Mouse (Mus musculus): ENCODE measurements around the gene Defb33. TPM values are rescaled to one million over a fixed set of nuclear protein-coding genes. Genes with fewer than 3 reads are reported as not detected.

Defb33 gene
- not detected in 2 replicates for polyA plus RNA-seq (2015; fragmentation: Nextera tagmentation; extraction: Ambion mirVana)

DNA sequence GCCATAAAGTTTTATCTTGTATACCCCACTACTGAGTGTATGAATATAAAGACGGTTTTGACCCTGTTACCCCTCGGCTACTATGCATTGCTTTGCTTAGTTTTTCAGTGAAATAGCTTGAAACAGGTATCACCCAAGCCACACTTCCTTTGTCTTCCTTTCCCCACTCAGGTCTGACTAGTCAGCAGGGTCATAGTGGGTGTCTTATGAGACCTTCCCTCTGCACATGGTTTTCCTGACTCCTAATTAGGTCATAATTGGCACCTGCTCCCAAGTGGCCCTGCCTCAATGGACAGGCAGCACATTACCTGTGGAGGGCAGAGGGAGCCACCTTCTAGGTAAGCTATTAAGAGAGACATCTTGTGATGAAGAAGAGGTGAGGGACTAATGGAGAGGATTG is at the start of gene Defb33:
Defb33 (plus strand) TSS at position 301 of the 400 bp plus-strand sequence.
- H3K9ac ChIP-seq: no peak within 1 kb of the TSS
- H3K36me3 ChIP-seq: no peaks in the 10 kb centered on the region
- H3K27ac ChIP-seq: no peak within 1 kb of the TSS
- ATAC-seq: no peak
- no peaks in the 10 kb centered on the region for H3K4me1 ChIP-seq (replicated peaks)
- no peaks in the 10 kb centered on the region for H3K27me3 ChIP-seq (replicated peaks)
- 87% methylated on average over 2 of the region's 2 CpGs for WGBS
- H3K4me3 ChIP-seq (replicated peaks): no peak within 1 kb of the TSS
- peaks cover 3% of the 10 kb centered on the region; the same call in 1 of the 2 replicates for H3K9me3 ChIP-seq
- no peak within 1 kb of the TSS for H3K4me2 ChIP-seq (replicated peaks)

GRCm38 (mm10) chr8:20874608-20875007 is 17.9 kb upstream of the Defb33 start:
- H3K4me1 ChIP-seq (replicated peaks): no peaks in the 10 kb centered on the region
- no peak overlapping the region for H3K9ac ChIP-seq
- ATAC-seq: no peak
- no peaks in the 10 kb centered on the region for H3K9me3 ChIP-seq
- H3K27me3 ChIP-seq (replicated peaks): no peaks in the 10 kb centered on the region
- 41% methylated on average over 6 of the region's 6 CpGs for WGBS
- no peak overlapping the region for H3K4me2 ChIP-seq (replicated peaks)
- no peak overlapping the region for H3K4me3 ChIP-seq (replicated peaks)
- H3K36me3 ChIP-seq: no peaks in the 10 kb centered on the region
- no peak overlapping the region for H3K27ac ChIP-seq

GRCm38 (mm10) chr8:20902527-20902926 is 10.1 kb downstream of the Defb33 start, which contains the start of gene Gm15056:
Gene Gm15056 (minus strand): TSS chr8:20902627.
- H3K27me3 ChIP-seq (replicated peaks): no peaks in the 10 kb centered on the region
- no peaks in the 10 kb centered on the region for H3K36me3 ChIP-seq
- no peaks in the 10 kb centered on the region for H3K9me3 ChIP-seq
- ATAC-seq: no peak
- no peak within 1 kb of the TSS for H3K4me3 ChIP-seq (replicated peaks)
- H3K4me2 ChIP-seq (replicated peaks): no peak within 1 kb of the TSS
- WGBS: 37% methylated on average over 2 of the region's 2 CpGs
- H3K9ac ChIP-seq: no peak within 1 kb of the TSS
- no peaks in the 10 kb centered on the region for H3K4me1 ChIP-seq (replicated peaks)
- no peak within 1 kb of the TSS for H3K27ac ChIP-seq

DNA sequence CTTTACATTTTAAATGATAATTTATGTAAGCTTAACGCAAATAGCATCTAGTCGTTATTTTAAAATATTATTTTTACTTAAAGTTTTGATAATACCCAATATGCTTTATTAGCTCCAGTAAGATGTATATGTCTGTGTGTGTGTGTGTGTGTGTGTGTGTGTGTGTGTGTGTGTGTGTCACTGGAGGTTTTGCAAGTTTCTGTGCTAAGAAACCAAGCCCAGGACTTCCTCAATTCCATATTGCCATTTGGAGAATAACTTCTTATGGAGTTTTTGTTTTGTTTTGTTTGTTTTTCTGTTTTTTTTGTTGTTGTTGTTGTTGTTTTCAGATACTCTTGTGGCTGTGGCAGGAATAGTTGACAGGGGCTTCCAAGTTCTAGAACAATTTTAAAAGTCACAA is 14.7 kb downstream of the Defb33 start:
- Histone ChIP-seq H3K4me2 (replicated peaks) (no peak overlapping the region), H3K27me3 (replicated peaks) (no peaks in the 10 kb centered on the region), H3K9ac (no peak overlapping the region), H3K9me3 (no peaks in the 10 kb centered on the region), H3K4me1 (replicated peaks) (no peaks in the 10 kb centered on the region), H3K27ac (no peak overlapping the region), H3K36me3 (no peaks in the 10 kb centered on the region), H3K4me3 (replicated peaks) (no peak overlapping the region)
- no peak for ATAC-seq
- WGBS: 90% methylated on average over 2 of the region's 2 CpGs

DNA sequence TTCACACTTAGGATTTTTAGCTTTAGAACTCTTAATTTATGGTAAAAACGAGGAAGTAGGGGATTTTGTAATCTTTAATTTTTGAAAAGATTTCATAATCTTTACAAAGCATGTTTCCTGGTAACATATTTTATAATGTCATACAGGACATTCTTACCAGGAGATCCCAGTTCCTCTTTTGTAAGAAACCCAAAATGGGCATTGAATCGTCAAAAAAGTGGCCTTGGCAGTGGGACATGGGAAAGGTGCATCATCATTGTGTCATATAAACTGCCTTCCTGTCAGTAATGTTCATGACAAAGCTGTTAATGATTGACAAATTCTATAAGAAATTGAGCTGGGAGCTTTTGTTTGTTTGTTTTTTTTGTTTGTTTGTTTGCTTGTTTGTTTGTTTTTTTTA is 15.8 kb downstream of the Defb33 start:
- no peaks in the 10 kb centered on the region for H3K9me3 ChIP-seq
- H3K4me2 ChIP-seq (replicated peaks): no peak overlapping the region
- H3K4me1 ChIP-seq (replicated peaks): no peaks in the 10 kb centered on the region
- no peaks in the 10 kb centered on the region for H3K27me3 ChIP-seq (replicated peaks)
- no peaks in the 10 kb centered on the region for H3K36me3 ChIP-seq
- no peak overlapping the region for H3K4me3 ChIP-seq (replicated peaks)
- H3K27ac ChIP-seq: no peak overlapping the region
- no peak for ATAC-seq
- 64% methylated on average over 2 of the region's 2 CpGs for WGBS
- no peak overlapping the region for H3K9ac ChIP-seq

GRCm38 (mm10) chr8:20912288-20912687 is 19.8 kb downstream of the Defb33 start:
- ATAC-seq: no peak
- WGBS: 83% methylated on average over 1 of the region's 1 CpGs
- Histone ChIP-seq H3K36me3 (no peaks in the 10 kb centered on the region), H3K4me1 (replicated peaks) (no peaks in the 10 kb centered on the region), H3K9ac (no peak overlapping the region), H3K27me3 (replicated peaks) (no peaks in the 10 kb centered on the region), H3K9me3 (no peaks in the 10 kb centered on the region), H3K4me3 (replicated peaks) (no peak overlapping the region), H3K4me2 (replicated peaks) (no peak overlapping the region), H3K27ac (no peak overlapping the region)

GRCm38 (mm10) chr8:20921971-20922370 is 29.5 kb downstream of the Defb33 start, which contains the start of gene Gm6040:
Gene Gm6040 (minus strand): TSS chr8:20922071.
- H3K4me2 ChIP-seq (replicated peaks): no peak within 1 kb of the TSS
- no peak for ATAC-seq
- H3K27ac ChIP-seq: no peak within 1 kb of the TSS
- no peaks in the 10 kb centered on the region for H3K9me3 ChIP-seq
- WGBS: 82% methylated on average over 3 of the region's 3 CpGs
- no peak within 1 kb of the TSS for H3K4me3 ChIP-seq (replicated peaks)
- no peaks in the 10 kb centered on the region for H3K27me3 ChIP-seq (replicated peaks)
- no peaks in the 10 kb centered on the region for H3K36me3 ChIP-seq
- no peaks in the 10 kb centered on the region for H3K4me1 ChIP-seq (replicated peaks)
- H3K9ac ChIP-seq: no peak within 1 kb of the TSS

DNA sequence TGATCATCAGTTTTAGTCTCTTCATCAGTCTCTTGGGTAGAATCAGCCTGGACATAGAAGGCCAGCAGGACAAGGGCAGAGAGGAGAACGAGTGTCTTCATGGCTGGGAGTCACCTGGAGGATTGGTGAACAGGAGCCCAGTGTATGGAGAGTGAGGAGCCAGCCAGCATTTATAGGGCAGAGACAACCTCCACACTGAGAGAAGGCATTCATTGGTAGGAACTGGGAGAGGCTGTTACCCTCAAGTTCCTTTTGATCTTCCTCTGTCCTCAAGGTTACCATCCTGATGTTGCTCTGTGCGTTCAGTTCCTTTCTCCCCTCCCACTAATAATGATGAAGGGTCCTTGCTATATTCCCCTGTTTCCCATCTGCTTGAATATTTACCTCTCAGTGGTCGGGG is 52.1 kb downstream of the Defb33 start, which contains the start of gene AY761185:
AY761185 (minus strand) TSS at position 101 of the 400 bp plus-strand sequence.
- WGBS: 73% methylated on average over 3 of the region's 3 CpGs

More for the DNA sequence above, 52.1 kb downstream of the Defb33 start, which contains the start of gene AY761185:
- H3K27me3 ChIP-seq (replicated peaks): no peaks in the 10 kb centered on the region
- no peaks in the 10 kb centered on the region for H3K9me3 ChIP-seq
- no peaks in the 10 kb centered on the region for H3K36me3 ChIP-seq
- H3K4me1 ChIP-seq (replicated peaks): no peaks in the 10 kb centered on the region
- H3K27ac ChIP-seq: no peak within 1 kb of the TSS
- no peak for ATAC-seq
- no peak within 1 kb of the TSS for H3K4me2 ChIP-seq (replicated peaks)
- H3K9ac ChIP-seq: no peak within 1 kb of the TSS
- no peak within 1 kb of the TSS for H3K4me3 ChIP-seq (replicated peaks)

Other genes with a start within 250 kb of the Defb33 start
- gene Gm15056, start 10.0 kb downstream of the Defb33 start, polyA plus RNA-seq (2015; fragmentation: Nextera tagmentation; extraction: Ambion mirVana): not detected in 2 replicates
- gene Gm6040, start 29.4 kb downstream of the Defb33 start, polyA plus RNA-seq (2015; fragmentation: Nextera tagmentation; extraction: Ambion mirVana): not detected in 2 replicates
- not detected in 2 replicates for gene AY761185, start 52.0 kb downstream of the Defb33 start, polyA plus RNA-seq (2015; fragmentation: Nextera tagmentation; extraction: Ambion mirVana)
- gene Defa21, start 132.9 kb downstream of the Defb33 start, polyA plus RNA-seq (2015; fragmentation: Nextera tagmentation; extraction: Ambion mirVana): not detected in 2 replicates
- gene Defa23, start 162.4 kb downstream of the Defb33 start, polyA plus RNA-seq (2015; fragmentation: Nextera tagmentation; extraction: Ambion mirVana): not detected in 2 replicates
- not detected in 2 replicates for gene Defa35, start 172.4 kb downstream of the Defb33 start, polyA plus RNA-seq (2015; fragmentation: Nextera tagmentation; extraction: Ambion mirVana)
- not detected in 2 replicates for gene Defa25, start 191.8 kb downstream of the Defb33 start, polyA plus RNA-seq (2015; fragmentation: Nextera tagmentation; extraction: Ambion mirVana)
- gene Gm14851, start 203.4 kb downstream of the Defb33 start, polyA plus RNA-seq (2015; fragmentation: Nextera tagmentation; extraction: Ambion mirVana): not detected in 2 replicates
- 0.85 TPM in 1 of 2 replicates, not detected in the other for gene Defa30, start 242.0 kb downstream of the Defb33 start, polyA plus RNA-seq (2015; fragmentation: Nextera tagmentation; extraction: Ambion mirVana)